Mouse (Mus musculus) 416B (cell line): ENCODE measurements around the gene Acss2.

Experiments used
- DNase-seq: peaks from one replicate; pipeline ENCODE4 v3.0.0; 2011; ENCODE audit warnings: low read depth

The Acss2 gene

GRCm38 (mm10) chr2:155629231-155629661, 111.5 kb downstream of the Acss2 start:
- DNase-seq = no peak

- DNase-seq = no peak
Measured at GRCm38 (mm10) chr2:155630153-155630552, 112.4 kb downstream of the Acss2 start.

GRCm38 (mm10) chr2:155630590-155631416, 113.1 kb downstream of the Acss2 start:
- DNase-seq = no peak

GRCm38 (mm10) chr2:155632138-155632936, 114.6 kb downstream of the Acss2 start:
- no peak for DNase-seq

GRCm38 (mm10) chr2:155633121-155633520, 115.4 kb downstream of the Acss2 start:
- no peak for DNase-seq

GRCm38 (mm10) chr2:155633731-155634130, 116.0 kb downstream of the Acss2 start:
- DNase-seq = no peak

GRCm38 (mm10) chr2:155634562-155634961, 116.8 kb downstream of the Acss2 start:
- no peak for DNase-seq
